Mouse (Mus musculus): ENCODE data around the gene Ypel4. TPM values are rescaled to one million over a fixed set of nuclear protein-coding genes. Genes with fewer than 3 reads are reported as not detected.
"Not testable (repeated sequence)": the region's sequence is repeated elsewhere in the genome, so short reads cannot be mapped to it uniquely, and the experiment has no call there.

Gene Ypel4
- polyA plus RNA-seq, 1 experiment from 2014 or later, result 7.9 TPM

DNA sequence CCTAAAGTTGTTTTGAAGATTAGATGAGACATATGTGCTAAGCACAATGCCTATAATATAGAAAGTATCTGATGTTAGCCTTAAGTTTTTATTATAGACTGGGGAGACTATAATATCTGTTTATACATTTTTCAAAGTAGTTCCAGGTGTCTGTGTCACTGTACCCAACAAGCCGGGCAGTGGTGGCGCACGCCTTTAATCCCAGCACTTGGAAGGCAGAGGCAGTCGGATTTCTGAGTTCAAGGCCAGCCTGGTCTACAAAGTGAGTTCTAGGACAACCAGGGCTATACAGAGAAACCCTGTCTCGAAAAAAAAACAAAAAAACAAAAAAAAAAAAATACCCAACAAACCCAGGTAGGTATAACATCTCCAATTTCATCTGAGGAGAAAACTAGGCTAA, 5.7 kb upstream of the Ypel4 start:
- peaks cover 14% of the 10 kb centered on the region for H3K4me1 ChIP-seq
- not testable (repeated sequence) for H3K9me3 ChIP-seq (replicated peaks); H3K27me3 ChIP-seq; H3K9ac ChIP-seq; ATAC-seq (ENCODE audit: insufficient number of reproducible peaks, low FRiP score, low TSS enrichment, low read depth); H3K27ac ChIP-seq (replicated peaks); H3K4me2 ChIP-seq (replicated peaks); H3K4me3 ChIP-seq (replicated peaks)
- H3K36me3 ChIP-seq, result peaks cover 13% of the 10 kb centered on the region
- WGBS, result 78% methylated on average over 5 of the region's 5 CpGs

DNA sequence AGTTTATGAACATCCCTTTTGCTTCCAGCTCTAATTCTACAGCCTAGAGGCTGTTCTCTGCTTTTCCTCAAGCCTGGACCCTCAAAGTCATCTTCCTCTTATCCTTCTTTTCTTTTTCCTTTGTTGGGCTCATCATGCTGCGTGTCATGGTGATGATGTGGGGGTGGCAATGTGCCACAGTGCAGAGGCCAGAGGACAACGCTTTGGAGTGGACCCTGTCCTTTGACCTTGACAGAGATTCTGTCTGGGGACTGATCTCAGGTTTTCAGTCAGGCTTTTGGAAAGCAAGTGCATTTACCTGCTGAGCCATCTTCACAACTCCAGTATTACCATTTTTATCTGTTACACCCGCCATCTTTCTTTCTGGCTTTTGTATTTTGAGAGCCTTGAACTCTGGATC, 2.7 kb upstream of the Ypel4 start:
- Histone ChIP-seq H3K9me3 (replicated peaks) (no peaks in the 10 kb centered on the region), H3K4me1 (peaks cover 34% of the 10 kb centered on the region), H3K27ac (replicated peaks) (no peak overlapping the region), H3K36me3 (no peaks in the 10 kb centered on the region), H3K9ac (no peak overlapping the region), H3K4me2 (replicated peaks) (no peak overlapping the region), H3K27me3 (no peaks in the 10 kb centered on the region), H3K4me3 (replicated peaks) (no peak overlapping the region)
- no peak for ATAC-seq (ENCODE audit: insufficient number of reproducible peaks, low FRiP score, low TSS enrichment, low read depth)
- WGBS, result 74% methylated on average over 3 of the region's 3 CpGs

- no peaks in the 10 kb centered on the region for H3K9me3 ChIP-seq (replicated peaks)
Measured at GRCm38 (mm10) chr2:84732394-84732793, 1.5 kb upstream of the Ypel4 start.

DNA sequence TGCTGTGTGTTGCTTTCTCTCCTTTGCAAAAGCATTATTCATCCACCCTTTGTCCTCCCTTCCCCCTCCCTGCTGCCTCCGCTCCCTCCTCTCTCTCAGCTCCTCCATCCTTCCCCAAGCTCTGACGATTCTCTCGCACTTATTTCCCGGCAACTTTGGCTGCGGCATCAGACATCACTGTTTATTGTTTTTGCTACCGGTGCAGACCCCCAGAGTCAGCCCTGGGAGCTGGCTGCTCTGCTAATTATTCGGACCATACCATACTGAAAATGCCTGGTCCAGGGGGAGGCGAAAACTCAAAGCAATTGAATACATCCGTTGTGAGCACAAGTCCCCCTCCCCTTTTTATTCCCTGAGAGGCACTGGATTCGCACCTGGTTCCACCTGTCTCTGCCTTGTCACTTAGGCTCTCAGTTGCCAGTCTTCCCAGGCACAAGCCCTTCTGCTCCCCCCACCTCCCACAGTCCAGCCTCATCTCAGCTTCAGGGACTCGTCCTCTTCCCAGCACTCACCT, 550 bp downstream of the Ypel4 start:
- Histone ChIP-seq H3K4me2 (replicated peaks) (peak overlapping the region; percentile 59), H3K4me1 (peaks cover 61% of the 10 kb centered on the region), H3K36me3 (no peaks in the 10 kb centered on the region), H3K27ac (replicated peaks) (peak overlapping the region; percentile 53; the same call in 1 of the 2 replicates), H3K9ac (peak overlapping the region; percentile 42), H3K27me3 (no peaks in the 10 kb centered on the region), H3K4me3 (replicated peaks) (peak overlapping the region; percentile 49), H3K9me3 (replicated peaks) (no peaks in the 10 kb centered on the region)
- WGBS, result 0% methylated on average over 11 of the region's 11 CpGs
- ATAC-seq (ENCODE audit: insufficient number of reproducible peaks, low FRiP score, low TSS enrichment, low read depth), result no peak

More at GRCm38 (mm10) chr2:84732394-84732793, 1.5 kb upstream of the Ypel4 start:
- WGBS, result 77% methylated on average over 1 of the region's 1 CpGs
- Histone ChIP-seq H3K27ac (replicated peaks) (no peak overlapping the region), H3K4me3 (replicated peaks) (no peak overlapping the region), H3K4me1 (peaks cover 40% of the 10 kb centered on the region), H3K36me3 (no peaks in the 10 kb centered on the region), H3K9ac (no peak overlapping the region), H3K4me2 (replicated peaks) (no peak overlapping the region), H3K27me3 (no peaks in the 10 kb centered on the region)
- no peak for ATAC-seq (ENCODE audit: insufficient number of reproducible peaks, low FRiP score, low TSS enrichment, low read depth)

DNA sequence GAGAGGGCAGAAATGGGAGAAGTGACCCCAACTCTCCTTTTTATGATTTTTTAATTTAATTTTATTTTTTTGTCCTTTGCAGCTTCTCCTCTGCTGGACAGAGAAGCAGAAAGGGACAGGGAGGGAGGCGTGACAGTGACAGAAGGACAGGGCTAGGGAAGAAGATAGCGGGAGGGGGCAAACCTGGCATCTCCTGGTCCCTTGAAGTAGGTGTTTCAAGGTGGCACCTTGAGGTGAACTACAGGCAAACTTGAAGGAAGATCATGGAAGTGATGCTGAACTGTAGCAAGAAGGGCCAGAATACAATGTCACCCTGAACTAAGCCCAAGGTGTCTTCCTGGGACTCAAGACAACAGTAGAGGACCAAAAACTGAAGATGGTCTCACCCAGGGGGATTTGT, 1.1 kb downstream of the Ypel4 start:
- Histone ChIP-seq H3K27me3 (no peaks in the 10 kb centered on the region), H3K4me1 (peaks cover 66% of the 10 kb centered on the region), H3K27ac (replicated peaks) (no peak overlapping the region), H3K4me2 (replicated peaks) (peak overlapping the region; percentile 59), H3K9me3 (replicated peaks) (no peaks in the 10 kb centered on the region), H3K36me3 (0 out of 2 replicates have a peak, but pooled peaks cover under 1% of the 10 kb centered on the region), H3K9ac (0 out of 2 replicates have a peak overlapping the region, but pooled peaks have one; percentile 42), H3K4me3 (replicated peaks) (peak overlapping the region; percentile 49)
- no peak for ATAC-seq (ENCODE audit: insufficient number of reproducible peaks, low FRiP score, low TSS enrichment, low read depth)
- 4% methylated on average over 2 of the region's 2 CpGs for WGBS

- no peak for ATAC-seq (ENCODE audit: insufficient number of reproducible peaks, low FRiP score, low TSS enrichment, low read depth)
- H3K4me3 ChIP-seq (replicated peaks), result peak overlapping the region; percentile 49
- no peaks in the 10 kb centered on the region for H3K27me3 ChIP-seq
- no peak overlapping the region for H3K9ac ChIP-seq
- H3K27ac ChIP-seq (replicated peaks), result no peak overlapping the region; the same call in 1 of the 2 replicates
- H3K4me2 ChIP-seq (replicated peaks), result peak overlapping the region; percentile 59
- 12% methylated on average over 7 of the region's 7 CpGs for WGBS
- peaks cover 71% of the 10 kb centered on the region for H3K4me1 ChIP-seq
- 0 out of 2 replicates have a peak, but pooled peaks cover 5% of the 10 kb centered on the region for H3K36me3 ChIP-seq
- no peaks in the 10 kb centered on the region for H3K9me3 ChIP-seq (replicated peaks)
Measured at GRCm38 (mm10) chr2:84735346-84735920, 1.6 kb downstream of the Ypel4 start.

DNA sequence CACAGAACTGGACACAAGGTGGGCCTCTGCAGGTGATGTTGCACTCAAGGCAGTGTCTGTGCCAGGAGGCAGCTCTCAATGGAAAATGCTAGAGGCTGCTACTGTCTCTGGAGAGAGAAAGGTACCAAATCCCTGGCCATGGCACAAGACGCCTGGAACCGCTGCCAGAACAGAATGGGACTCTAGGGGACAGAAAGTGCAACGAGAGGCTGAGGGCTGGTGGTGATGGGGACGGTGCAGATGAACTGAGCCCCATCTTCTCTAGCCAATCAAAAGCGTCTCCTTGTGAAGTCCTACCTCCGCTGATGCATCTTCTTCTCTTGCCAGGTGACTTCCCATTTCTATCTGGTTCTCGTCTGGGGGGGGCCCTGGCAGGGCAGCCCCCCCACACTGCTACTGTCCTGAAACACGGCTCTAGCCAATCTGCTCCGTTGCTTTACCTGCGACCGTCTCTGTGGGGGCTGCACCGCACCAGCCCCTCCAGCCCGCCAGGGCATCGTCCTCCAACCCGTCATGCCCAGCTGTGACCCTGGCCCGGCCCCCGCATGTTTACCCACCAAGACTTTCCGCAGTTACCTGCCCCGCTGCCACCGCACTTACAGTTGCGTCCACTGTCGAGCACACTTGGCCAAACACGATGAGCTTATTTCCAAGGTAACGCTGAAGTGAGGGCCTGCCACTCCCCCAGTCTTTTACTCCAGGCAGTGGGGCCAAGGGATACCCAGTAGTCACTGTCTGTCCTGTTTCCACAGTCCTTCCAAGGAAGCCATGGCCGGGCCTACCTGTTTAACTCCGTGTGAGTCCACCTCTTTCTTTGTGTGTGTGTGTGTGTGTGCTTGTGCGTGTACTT, 2.7 kb downstream of the Ypel4 start:
- Histone ChIP-seq H3K4me1 (peaks cover 82% of the 10 kb centered on the region), H3K4me2 (replicated peaks) (peak overlapping the region; percentile 26), H3K27ac (replicated peaks) (no peak overlapping the region), H3K9me3 (replicated peaks) (no peaks in the 10 kb centered on the region), H3K4me3 (replicated peaks) (peak overlapping the region; percentile 1; the same call in 1 of the 2 replicates), H3K36me3 (0 out of 2 replicates have a peak, but pooled peaks cover 5% of the 10 kb centered on the region), H3K27me3 (no peaks in the 10 kb centered on the region), H3K9ac (no peak overlapping the region)
- WGBS, result 6% methylated on average over 27 of the region's 27 CpGs
- no peak for ATAC-seq (ENCODE audit: insufficient number of reproducible peaks, low FRiP score, low TSS enrichment, low read depth)

- WGBS, result 7% methylated on average over 8 of the region's 8 CpGs
- ATAC-seq (ENCODE audit: insufficient number of reproducible peaks, low FRiP score, low TSS enrichment, low read depth), result no peak
- Histone ChIP-seq H3K27ac (replicated peaks) (peak overlapping the region; percentile 2; the same call in 1 of the 2 replicates), H3K36me3 (0 out of 2 replicates have a peak, but pooled peaks cover 5% of the 10 kb centered on the region), H3K27me3 (no peaks in the 10 kb centered on the region), H3K9ac (no peak overlapping the region), H3K4me2 (replicated peaks) (0 out of 2 replicates have a peak overlapping the region, but pooled peaks have one; percentile 26), H3K9me3 (replicated peaks) (no peaks in the 10 kb centered on the region), H3K4me1 (peaks cover 91% of the 10 kb centered on the region), H3K4me3 (replicated peaks) (no peak overlapping the region)
Measured at GRCm38 (mm10) chr2:84737451-84737925, 3.6 kb downstream of the Ypel4 start.

DNA sequence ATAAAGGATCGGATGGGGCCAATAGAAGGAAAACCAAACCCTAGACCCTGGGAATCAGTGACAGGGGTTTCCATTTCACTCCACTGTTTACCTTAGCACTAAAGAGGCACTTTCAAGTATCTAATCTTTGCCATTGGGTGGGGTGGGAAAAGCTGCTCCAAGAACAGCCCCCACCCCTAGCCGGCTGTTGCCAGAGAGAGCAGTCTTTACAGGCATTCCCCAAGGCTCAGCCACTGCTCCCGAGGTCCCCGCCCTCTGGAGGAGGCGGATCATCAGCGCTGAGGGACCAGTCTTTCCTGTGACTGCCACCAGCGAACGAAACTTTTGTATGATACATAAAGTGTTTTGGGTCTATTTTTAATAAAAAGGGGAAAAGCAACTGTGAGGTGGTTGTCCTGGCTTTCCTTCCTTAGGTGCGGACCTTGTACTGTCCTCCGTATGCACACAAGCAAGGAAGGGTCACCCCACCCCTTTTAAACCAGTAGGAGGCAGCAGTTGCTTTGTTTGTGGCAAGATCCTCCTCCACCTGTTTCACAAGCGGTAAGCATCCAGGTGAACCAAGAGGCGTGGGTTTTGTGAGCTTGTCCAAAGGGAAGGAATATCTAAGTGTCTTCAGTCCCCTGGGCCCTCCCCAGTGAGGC, 4.5 kb downstream of the Ypel4 start:
- peak overlapping the region; percentile 14 for H3K4me3 ChIP-seq (replicated peaks)
- H3K9me3 ChIP-seq (replicated peaks), result no peaks in the 10 kb centered on the region
- H3K4me1 ChIP-seq, result peaks cover 92% of the 10 kb centered on the region
- H3K9ac ChIP-seq, result no peak overlapping the region
- H3K36me3 ChIP-seq, result 0 out of 2 replicates have a peak, but pooled peaks cover 5% of the 10 kb centered on the region
- peak overlapping the region; percentile 12 for H3K27ac ChIP-seq (replicated peaks)
- ATAC-seq (ENCODE audit: insufficient number of reproducible peaks, low FRiP score, low TSS enrichment, low read depth), result no peak
- under 1% methylated on average over 12 of the region's 12 CpGs for WGBS
- H3K27me3 ChIP-seq, result no peaks in the 10 kb centered on the region
- peak overlapping the region; percentile 44 for H3K4me2 ChIP-seq (replicated peaks)

GRCm38 (mm10) chr2:84740608-84741333, 6.9 kb downstream of the Ypel4 start:
- Histone ChIP-seq H3K27me3 (no peaks in the 10 kb centered on the region), H3K27ac (replicated peaks) (peak overlapping the region; percentile 99; the same call in 1 of the 2 replicates), H3K4me3 (replicated peaks) (0 out of 2 replicates have a peak overlapping the region, but pooled peaks have one; percentile 6), H3K9me3 (replicated peaks) (no peaks in the 10 kb centered on the region), H3K36me3 (0 out of 2 replicates have a peak, but pooled peaks cover 5% of the 10 kb centered on the region), H3K9ac (no peak overlapping the region), H3K4me1 (peaks cover 76% of the 10 kb centered on the region), H3K4me2 (replicated peaks) (peak overlapping the region; percentile 85; the same call in 1 of the 2 replicates)
- ATAC-seq (ENCODE audit: insufficient number of reproducible peaks, low FRiP score, low TSS enrichment, low read depth), result no peak
- 74% methylated on average over 15 of the region's 15 CpGs for WGBS
